ENCODE assay signal across 12 mouse cellular contexts in genomic region chr16:92928201-92928600, GRCm38 (mm10).
DNase-seq lines count a peak whose midpoint lies in the region; ATAC-seq and TF ChIP-seq lines count a peak whose summit lies in the region.
"Had no signal": no experiment of that assay in that cellular context is flagged by ENCODE, and none has a peak within 500 bp of the region (broad histone marks: within the 10 kb centered on the region; RNA-seq: fewer than 3 reads in every experiment).

No protein-coding gene starts in this region.

- no peak for TF ChIP-seq CTCF in hindbrain, postnatal 0 days (IDR thresholded peaks at IDR 0.05; ENCODE audit: low read depth)

- ATAC-seq in hindbrain, postnatal 0 days, result peak; percentile 70; the same call in 1 of the 2 replicates
- no peak for ATAC-seq in hindbrain, embryonic 14.5 days (ENCODE audit: low FRiP score)
- peak; percentile 77 for ATAC-seq in limb, embryonic 11.5 days (ENCODE audit: insufficient number of reproducible peaks, low FRiP score, low TSS enrichment, low read depth)
- ATAC-seq: intestine, embryonic 15.5 days; midbrain, embryonic 13.5 days had no signal

- H3K27me3 ChIP-seq in hindbrain, postnatal 0 days (ENCODE audit: insufficient read depth, low read length), result no peaks in the 10 kb centered on the region
- H3K27me3 ChIP-seq in hindbrain, embryonic 14.5 days (ENCODE audit: control insufficient read depth, insufficient read depth, low read length), result no peaks in the 10 kb centered on the region
- H3K27me3 ChIP-seq in limb, embryonic 11.5 days (ENCODE audit: control insufficient read depth, insufficient read depth, low read length), result no peaks in the 10 kb centered on the region
- H3K27me3 ChIP-seq: intestine, embryonic 15.5 days; midbrain, embryonic 13.5 days had no signal

- no peaks in the 10 kb centered on the region for H3K9me3 ChIP-seq in hindbrain, postnatal 0 days (ENCODE audit: low read length)
- H3K9me3 ChIP-seq in hindbrain, embryonic 14.5 days (ENCODE audit: control insufficient read depth, low read length), result no peaks in the 10 kb centered on the region
- no peaks in the 10 kb centered on the region for H3K9me3 ChIP-seq in limb, embryonic 11.5 days (ENCODE audit: control insufficient read depth, low read length)
- H3K9me3 ChIP-seq: intestine, embryonic 15.5 days; midbrain, embryonic 13.5 days had no signal

- H3K4me2 ChIP-seq in hindbrain, postnatal 0 days (ENCODE audit: low read depth, low read length), result no peak overlapping the region
- H3K4me2 ChIP-seq in hindbrain, embryonic 14.5 days (replicated peaks), result no peak overlapping the region
- no peak overlapping the region for H3K4me2 ChIP-seq in limb, embryonic 11.5 days (ENCODE audit: low read depth, severe bottlenecking)
- H3K4me2 ChIP-seq: heart, embryonic 11.5 days; intestine, embryonic 15.5 days; midbrain, embryonic 13.5 days had no signal

- no peaks in the 10 kb centered on the region for H3K36me3 ChIP-seq in hindbrain, postnatal 0 days (ENCODE audit: insufficient read depth, low read length)
- H3K36me3 ChIP-seq in hindbrain, embryonic 14.5 days (replicated peaks; ENCODE audit: control insufficient read depth, insufficient read depth), result no peaks in the 10 kb centered on the region
- no peaks in the 10 kb centered on the region for H3K36me3 ChIP-seq in limb, embryonic 11.5 days (ENCODE audit: control insufficient read depth, insufficient read depth, low read length)
- H3K36me3 ChIP-seq: intestine, embryonic 15.5 days; midbrain, embryonic 13.5 days had no signal

- no peaks in the 10 kb centered on the region for H3K4me1 ChIP-seq in hindbrain, postnatal 0 days (ENCODE audit: insufficient read depth, low read length)
- no peaks in the 10 kb centered on the region for H3K4me1 ChIP-seq in hindbrain, embryonic 14.5 days (replicated peaks; ENCODE audit: control insufficient read depth, insufficient read depth, low read length)
- peaks cover 20% of the 10 kb centered on the region for H3K4me1 ChIP-seq in limb, embryonic 11.5 days (ENCODE audit: control insufficient read depth, insufficient read depth, low read length)
- H3K4me1 ChIP-seq: intestine, embryonic 15.5 days; midbrain, embryonic 13.5 days had no signal

- H3K4me3 ChIP-seq in hindbrain, postnatal 0 days (ENCODE audit: low read length), result no peak overlapping the region
- H3K4me3 ChIP-seq in hindbrain, embryonic 14.5 days (replicated peaks; ENCODE audit: low read length), result no peak overlapping the region
- no peak overlapping the region for H3K4me3 ChIP-seq in limb, embryonic 11.5 days (ENCODE audit: low read depth, low read length)
- H3K4me3 ChIP-seq: intestine, embryonic 15.5 days; midbrain, embryonic 13.5 days had no signal

- WGBS in hindbrain, postnatal 0 days, result 53% methylated on average over 6 of the region's 7 CpGs
- 53% methylated on average over 7 of the region's 7 CpGs for WGBS in hindbrain, embryonic 14.5 days
- 8% methylated on average over 7 of the region's 7 CpGs for WGBS in limb, embryonic 11.5 days

- no peak overlapping the region for H3K27ac ChIP-seq in hindbrain, postnatal 0 days
- H3K27ac ChIP-seq in hindbrain, embryonic 14.5 days, result no peak overlapping the region
- H3K27ac ChIP-seq in limb, embryonic 11.5 days (replicated peaks; ENCODE audit: low read depth, low read length), result no peak overlapping the region
- H3K27ac ChIP-seq: intestine, embryonic 15.5 days; midbrain, embryonic 13.5 days had no signal

- no peak overlapping the region for H3K9ac ChIP-seq in hindbrain, postnatal 0 days (replicated peaks; ENCODE audit: low read length)
- H3K9ac ChIP-seq in hindbrain, embryonic 14.5 days, result no peak overlapping the region
- no peak overlapping the region for H3K9ac ChIP-seq in limb, embryonic 11.5 days (ENCODE audit: low read length)
- H3K9ac ChIP-seq: intestine, embryonic 15.5 days; midbrain, embryonic 13.5 days had no signal

- peak; percentile 25 for DNase-seq in hindbrain, postnatal 0 days (ENCODE audit: low spot score)
- DNase-seq in hindbrain, embryonic 14.5 days (ENCODE audit: low spot score), result no peak
- DNase-seq in embryo, embryonic 11 days, result peak; percentile 70
- peak; percentile 78 for DNase-seq in limb, embryonic 11.5 days (ENCODE audit: low spot score)
- DNase-seq in thymus, postnatal 14 days, result peak; percentile 61
- DNase-seq in urinary bladder, adult 18-20 months (ENCODE audit: low spot score in 2 of 2), result no peak
- no peak for DNase-seq in adrenal gland, adult 2 months
- no peak for DNase-seq in lung, adult 18-20 months
- DNase-seq: layer of hippocampus, adult 9-11 months had no signal

Comparison
In these comparisons a context has a peak if more than half of its experiments do, and no peak if none do; other contexts are left out.
1. DNase-seq: peak in hindbrain, postnatal 0 days (single experiment), embryo, embryonic 11 days (single experiment), limb, embryonic 11.5 days (single experiment) and thymus, postnatal 14 days (single experiment); none in hindbrain, embryonic 14.5 days (single experiment), urinary bladder, adult 18-20 months (0 of 2), adrenal gland, adult 2 months (single experiment) and lung, adult 18-20 months (0 of 2).